Mouse (Mus musculus) spleen, adult 10 weeks (tissue): ENCODE data around the gene Csnka2ip. TPM values are rescaled to one million over a fixed set of nuclear protein-coding genes. Genes with fewer than 3 reads are reported as not detected.

Experiments used
- polyA plus RNA-seq: library from polyadenylated mRNA; stranded (reverse); fragments of 350-450 nt; fragmentation: Illumina TruSeq; extraction: RNeasy Lipid Tissue Mini Kit (QIAGEN cat#74804); gene quantifications from one replicate; pipeline ENCODE4 v1.2.3, GENCODE M21; 2015; ENCODE audit warnings: low replicate concordance; ENCODE audit not compliant: insufficient read depth

The Csnka2ip gene
- polyA plus RNA-seq = not detected

GRCm38 (mm10) chr16:64602308-64602707 is at the start of gene Csnka2ip:
Csnka2ip (minus strand) TSS chr16:64602408.

Other genes with a start within 250 kb of the Csnka2ip start
- gene 4930453N24Rik, start 168.8 kb upstream of the Csnka2ip start, polyA plus RNA-seq = 41.9 TPM
- 22.5 TPM for gene Zfp654, start 249.2 kb upstream of the Csnka2ip start, polyA plus RNA-seq
- 101 TPM for gene Cggbp1, start 249.6 kb upstream of the Csnka2ip start, polyA plus RNA-seq